Mouse (Mus musculus): ENCODE measurements around the gene Npas1. TPM values are rescaled to one million over a fixed set of nuclear protein-coding genes. Genes with fewer than 3 reads are reported as not detected.

The Npas1 gene
- total and polyA plus RNA-seq, 2 experiments from 2014 or later: 10.1 to 12.6 TPM

- WGBS: under 1% methylated on average over 29 of the region's 30 CpGs
- H3K4me1 ChIP-seq (ENCODE audit: insufficient read depth): peaks cover 7% of the 10 kb centered on the region
- peak within 1 kb of the TSS; percentile 65 for H3K9ac ChIP-seq
- peaks cover 16% of the 10 kb centered on the region for H3K36me3 ChIP-seq (ENCODE audit: insufficient read depth)
- ATAC-seq (peak; percentile 99), DNase-seq (peak; percentile 95)
- H3K27ac ChIP-seq (ENCODE audit: low read depth, low read length): peak within 1 kb of the TSS; percentile 76
- no peaks in the 10 kb centered on the region for H3K9me3 ChIP-seq (ENCODE audit: low read length)
- peak within 1 kb of the TSS; percentile 68 for H3K4me3 ChIP-seq (ENCODE audit: low read depth, low read length)
- no peak for TF ChIP-seq CTCF (IDR thresholded peaks at IDR 0.05; ENCODE audit: low read depth)
- H3K4me2 ChIP-seq (ENCODE audit: low read depth): peak within 1 kb of the TSS; percentile 72
- no peaks in the 10 kb centered on the region for H3K27me3 ChIP-seq (ENCODE audit: insufficient read depth, low read length)
These were observed 24.9 kb downstream of the Npas1 start, which contains the start of gene Tmem160 for GRCm38 (mm10) chr7:16452587-16453073. Gene Tmem160 (plus strand): TSS chr7:16452779.

GRCm38 (mm10) chr7:16451656-16452055 is 25.9 kb downstream of the Npas1 start:
- peaks cover 7% of the 10 kb centered on the region for H3K4me1 ChIP-seq (ENCODE audit: insufficient read depth)
- no peak for TF ChIP-seq CTCF (IDR thresholded peaks at IDR 0.05; ENCODE audit: low read depth)
- ATAC-seq (no peak), DNase-seq (no peak)
- H3K9ac ChIP-seq: no peak overlapping the region
- WGBS: 87% methylated on average over 6 of the region's 6 CpGs
- no peak overlapping the region for H3K4me2 ChIP-seq (ENCODE audit: low read depth)
- no peaks in the 10 kb centered on the region for H3K27me3 ChIP-seq (ENCODE audit: insufficient read depth, low read length)
- H3K4me3 ChIP-seq (ENCODE audit: low read depth, low read length): no peak overlapping the region
- no peak overlapping the region for H3K27ac ChIP-seq (ENCODE audit: low read depth, low read length)
- H3K9me3 ChIP-seq (ENCODE audit: low read length): no peaks in the 10 kb centered on the region
- peaks cover 16% of the 10 kb centered on the region for H3K36me3 ChIP-seq (ENCODE audit: insufficient read depth)

GRCm38 (mm10) chr7:16441241-16441640 is 36.3 kb downstream of the Npas1 start:
- H3K27me3 ChIP-seq (ENCODE audit: insufficient read depth, low read length): no peaks in the 10 kb centered on the region
- peak; percentile 22; the same call in 1 of the 2 replicates for TF ChIP-seq CTCF (IDR thresholded peaks at IDR 0.05; ENCODE audit: low read depth)
- peaks cover 5% of the 10 kb centered on the region; the same call in 1 of the 2 replicates for H3K36me3 ChIP-seq (ENCODE audit: insufficient read depth)
- no peaks in the 10 kb centered on the region for H3K9me3 ChIP-seq (ENCODE audit: low read length)
- H3K4me2 ChIP-seq (ENCODE audit: low read depth): no peak overlapping the region
- no peak for ATAC-seq
- H3K9ac ChIP-seq: no peak overlapping the region
- no peaks in the 10 kb centered on the region for H3K4me1 ChIP-seq (ENCODE audit: insufficient read depth)
- no peak for DNase-seq
- H3K4me3 ChIP-seq (ENCODE audit: low read depth, low read length): no peak overlapping the region
- H3K27ac ChIP-seq (ENCODE audit: low read depth, low read length): no peak overlapping the region

DNA sequence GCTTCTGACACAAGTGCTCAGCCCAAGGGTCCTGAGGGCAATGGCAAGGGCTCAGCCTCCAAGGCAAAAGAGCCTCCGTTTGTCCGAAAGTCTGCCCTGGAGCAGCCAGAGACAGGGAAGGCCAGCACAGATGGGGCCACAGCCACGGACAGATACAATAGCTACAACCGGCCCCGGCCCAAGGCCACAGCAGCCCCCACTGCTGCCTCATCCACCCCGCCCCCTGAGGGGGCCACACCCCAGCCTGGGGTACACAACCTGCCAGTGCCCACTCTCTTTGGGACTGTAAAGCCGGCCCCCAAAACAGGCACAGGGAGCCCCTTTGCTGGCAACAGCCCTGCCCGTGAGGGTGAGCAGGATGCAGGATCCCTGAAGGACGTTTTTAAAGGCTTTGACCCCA is 42.4 kb downstream of the Npas1 start:
- no peak overlapping the region for H3K27ac ChIP-seq (ENCODE audit: low read depth, low read length)
- TF ChIP-seq CTCF (IDR thresholded peaks at IDR 0.05; ENCODE audit: low read depth): no peak
- DNase-seq: no peak
- H3K9me3 ChIP-seq (ENCODE audit: low read length): no peaks in the 10 kb centered on the region
- H3K27me3 ChIP-seq (ENCODE audit: insufficient read depth, low read length): no peaks in the 10 kb centered on the region
- no peak overlapping the region for H3K4me2 ChIP-seq (ENCODE audit: low read depth)
- WGBS: 89% methylated on average over 9 of the region's 9 CpGs
- H3K4me1 ChIP-seq (ENCODE audit: insufficient read depth): no peaks in the 10 kb centered on the region
- peaks cover 62% of the 10 kb centered on the region for H3K36me3 ChIP-seq (ENCODE audit: insufficient read depth)
- no peak for ATAC-seq
- no peak overlapping the region for H3K4me3 ChIP-seq (ENCODE audit: low read depth, low read length)
- H3K9ac ChIP-seq: no peak overlapping the region

- no peak overlapping the region for H3K4me3 ChIP-seq (ENCODE audit: low read depth, low read length)
- no peak overlapping the region for H3K4me2 ChIP-seq (ENCODE audit: low read depth)
- DNase-seq (no peak), ATAC-seq (no peak)
- no peaks in the 10 kb centered on the region for H3K27me3 ChIP-seq (ENCODE audit: insufficient read depth, low read length)
- no peaks in the 10 kb centered on the region for H3K4me1 ChIP-seq (ENCODE audit: insufficient read depth)
- no peaks in the 10 kb centered on the region for H3K9me3 ChIP-seq (ENCODE audit: low read length)
- peaks cover 78% of the 10 kb centered on the region for H3K36me3 ChIP-seq (ENCODE audit: insufficient read depth)
- H3K27ac ChIP-seq (ENCODE audit: low read depth, low read length): no peak overlapping the region
- WGBS: 78% methylated on average over 3 of the region's 3 CpGs
- no peak for TF ChIP-seq CTCF (IDR thresholded peaks at IDR 0.05; ENCODE audit: low read depth)
- no peak overlapping the region for H3K9ac ChIP-seq
These were observed 44.1 kb downstream of the Npas1 start for GRCm38 (mm10) chr7:16433352-16433971.

GRCm38 (mm10) chr7:16426129-16426729 is 51.3 kb downstream of the Npas1 start:
- WGBS: 54% methylated on average over 4 of the region's 4 CpGs
- Histone ChIP-seq H3K4me3 (ENCODE audit: low read depth, low read length) (no peak overlapping the region), H3K9ac (no peak overlapping the region), H3K4me1 (ENCODE audit: insufficient read depth) (no peaks in the 10 kb centered on the region), H3K27ac (ENCODE audit: low read depth, low read length) (no peak overlapping the region), H3K27me3 (ENCODE audit: insufficient read depth, low read length) (no peaks in the 10 kb centered on the region), H3K36me3 (ENCODE audit: insufficient read depth) (peaks cover 94% of the 10 kb centered on the region), H3K9me3 (ENCODE audit: low read length) (no peaks in the 10 kb centered on the region), H3K4me2 (ENCODE audit: low read depth) (no peak overlapping the region)
- peak; percentile 79 for TF ChIP-seq CTCF (IDR thresholded peaks at IDR 0.05; ENCODE audit: low read depth)
- DNase-seq (peak; percentile 48), ATAC-seq (peak; percentile 66)

DNA sequence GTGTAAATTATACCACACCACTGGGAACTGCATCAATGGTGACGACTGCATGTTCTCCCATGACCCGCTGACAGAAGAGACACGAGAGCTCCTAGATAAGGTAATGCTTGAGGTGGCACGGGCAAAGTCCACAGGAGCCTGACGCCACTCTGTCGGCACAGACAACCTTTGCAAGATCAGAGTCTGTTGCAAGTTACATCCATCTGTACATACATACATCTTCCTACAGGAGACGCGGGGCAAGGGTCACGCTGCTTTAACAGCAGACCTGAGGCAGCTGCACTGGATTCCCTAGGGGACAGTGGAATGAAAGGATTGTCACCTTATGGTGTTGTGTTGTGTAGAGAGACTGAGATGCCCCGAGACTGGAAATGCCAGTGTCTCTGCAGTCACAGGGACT is 51.8 kb downstream of the Npas1 start:
- 91% methylated on average over 10 of the region's 10 CpGs for WGBS
- H3K9ac ChIP-seq: no peak overlapping the region
- no peaks in the 10 kb centered on the region for H3K27me3 ChIP-seq (ENCODE audit: insufficient read depth, low read length)
- no peaks in the 10 kb centered on the region for H3K4me1 ChIP-seq (ENCODE audit: insufficient read depth)
- ATAC-seq (no peak), DNase-seq (no peak)
- peaks cover 94% of the 10 kb centered on the region for H3K36me3 ChIP-seq (ENCODE audit: insufficient read depth)
- TF ChIP-seq CTCF (IDR thresholded peaks at IDR 0.05; ENCODE audit: low read depth): no peak
- no peaks in the 10 kb centered on the region for H3K9me3 ChIP-seq (ENCODE audit: low read length)
- no peak overlapping the region for H3K4me3 ChIP-seq (ENCODE audit: low read depth, low read length)
- H3K27ac ChIP-seq (ENCODE audit: low read depth, low read length): no peak overlapping the region
- no peak overlapping the region for H3K4me2 ChIP-seq (ENCODE audit: low read depth)

Data from forebrain, postnatal 0 days (tissue).